Mouse (Mus musculus) bone marrow macrophage, adult 2 months (primary cell): Measurements from ENCODE around the gene Rhbdf2. TPM values are rescaled to one million over a fixed set of nuclear protein-coding genes. Genes with fewer than 3 reads are reported as not detected.

Experiments used
- H3K27ac ChIP-seq: 2 replicates; pipeline ENCODE4 v1.5.1; 2012; ENCODE audit warnings: low read depth, low read length; ENCODE audit not compliant: insufficient read depth
- H3K4me1 ChIP-seq: 2 replicates; pipeline ENCODE4 v1.6.1; 2012; ENCODE audit warnings: low read length; ENCODE audit not compliant: control insufficient read depth, insufficient read depth
- H3K4me3 ChIP-seq: 2 replicates; pipeline ENCODE4 v1.5.1; 2012; ENCODE audit warnings: mild to moderate bottlenecking, low read length, moderate library complexity; ENCODE audit not compliant: insufficient read depth
- CTCF ChIP-seq: IDR thresholded peaks from 2 replicates; pipeline ENCODE4 v1.5.1; 2012; ENCODE audit warnings: low read depth, mild to moderate bottlenecking, low read length, moderate library complexity
- POLR2A ChIP-seq: IDR thresholded peaks from 2 replicates; pipeline ENCODE4 v1.6.1; 2012; ENCODE audit warnings: mild to moderate bottlenecking, low read depth, low read length, borderline replicate concordance
- polyA plus RNA-seq: library from polyadenylated mRNA; stranded (reverse); fragments of >200 nt; gene quantifications from 2 replicates; pipeline ENCODE4 v1.2.4, GENCODE M21; 2012; ENCODE audit not compliant: missing spikeins, insufficient read depth, insufficient read length

Rhbdf2 gene
- polyA plus RNA-seq, 1 experiment = 37.5 TPM

GRCm38 (mm10) chr11:116628712-116629111 lies 1.9 kb upstream of the Rhbdf2 start:
- Histone ChIP-seq H3K27ac (no peak overlapping the region), H3K4me3 (no peak overlapping the region), H3K4me1 (peaks cover 20% of the 10 kb centered on the region)
- TF ChIP-seq CTCF = peak; percentile 44; the same call in 1 of the 2 replicates
- no peak for TF ChIP-seq POLR2A

- peak; percentile 21; the same call in 1 of the 2 replicates for TF ChIP-seq CTCF
- TF ChIP-seq POLR2A = no peak
- H3K4me3 ChIP-seq = no peak overlapping the region
- peaks cover 26% of the 10 kb centered on the region for H3K4me1 ChIP-seq
- H3K27ac ChIP-seq = no peak overlapping the region
Measured at GRCm38 (mm10) chr11:116627072-116628020, 527 bp upstream of the Rhbdf2 start.

GRCm38 (mm10) chr11:116625081-116626000 lies 1.5 kb downstream of the Rhbdf2 start:
- H3K4me3 ChIP-seq = no peak overlapping the region
- peak overlapping the region; percentile 71; the same call in 1 of the 2 replicates for H3K27ac ChIP-seq
- peaks cover 46% of the 10 kb centered on the region for H3K4me1 ChIP-seq

GRCm38 (mm10) chr11:116624131-116624832 lies 2.5 kb downstream of the Rhbdf2 start:
- Histone ChIP-seq H3K27ac (peak overlapping the region; percentile 71), H3K4me3 (peak overlapping the region; percentile 81), H3K4me1 (peaks cover 56% of the 10 kb centered on the region)
- TF ChIP-seq POLR2A (no peak), CTCF (no peak)

More at GRCm38 (mm10) chr11:116625081-116626000, 1.5 kb downstream of the Rhbdf2 start:
- TF ChIP-seq CTCF (peak; percentile 83), POLR2A (no peak)

DNA sequence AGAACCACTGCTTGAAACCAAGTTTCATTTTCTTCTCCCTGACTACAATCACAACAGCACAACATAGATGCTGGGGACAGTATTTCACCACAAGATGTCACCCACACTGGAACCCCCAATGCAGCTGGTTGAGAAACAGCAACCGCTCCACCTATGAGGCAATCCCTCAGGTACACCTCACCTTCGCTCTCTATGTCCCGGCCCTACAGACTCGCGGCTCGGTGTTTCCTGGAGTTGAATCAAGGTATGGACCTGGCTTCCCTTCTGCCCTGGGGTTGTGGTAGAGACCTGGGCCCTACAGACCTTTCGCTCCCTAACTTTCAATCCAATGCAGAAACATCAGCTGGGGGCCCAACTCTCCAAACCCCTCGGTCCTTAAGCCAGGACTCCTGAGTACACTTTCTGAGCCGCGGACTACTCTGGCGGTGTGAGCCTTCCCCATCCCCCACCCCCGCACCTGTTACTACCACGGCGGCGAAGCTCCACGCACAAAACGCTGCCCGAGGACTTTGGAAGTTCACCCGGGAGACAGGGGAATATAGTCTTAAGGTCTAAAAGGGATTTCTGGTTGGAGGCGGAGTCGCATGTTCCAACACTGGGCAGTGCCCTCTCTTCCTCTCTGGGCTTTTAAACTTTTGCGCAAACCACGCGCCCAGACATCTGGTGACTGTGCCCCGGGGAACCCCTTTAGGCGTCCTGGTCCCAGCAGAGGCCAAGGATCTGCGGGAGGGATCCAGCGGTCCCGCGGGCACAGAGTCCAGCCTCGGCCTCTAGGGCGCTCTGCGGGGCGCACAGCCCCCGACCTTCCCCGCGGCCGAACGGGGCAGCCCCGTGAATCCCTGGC lies 3.3 kb downstream of the Rhbdf2 start:
- Histone ChIP-seq H3K27ac (peak overlapping the region; percentile 56), H3K4me1 (peaks cover 62% of the 10 kb centered on the region), H3K4me3 (peak overlapping the region; percentile 81)
- TF ChIP-seq CTCF = no peak
- TF ChIP-seq POLR2A = 0 out of 2 replicates have a peak, but pooled peaks have one; percentile 65

GRCm38 (mm10) chr11:116621258-116621704 lies 5.5 kb downstream of the Rhbdf2 start:
- H3K4me3 ChIP-seq = peak overlapping the region; percentile 6
- H3K4me1 ChIP-seq = peaks cover 75% of the 10 kb centered on the region
- peak overlapping the region; percentile 23 for H3K27ac ChIP-seq
- no peak for TF ChIP-seq POLR2A
- TF ChIP-seq CTCF = no peak

DNA sequence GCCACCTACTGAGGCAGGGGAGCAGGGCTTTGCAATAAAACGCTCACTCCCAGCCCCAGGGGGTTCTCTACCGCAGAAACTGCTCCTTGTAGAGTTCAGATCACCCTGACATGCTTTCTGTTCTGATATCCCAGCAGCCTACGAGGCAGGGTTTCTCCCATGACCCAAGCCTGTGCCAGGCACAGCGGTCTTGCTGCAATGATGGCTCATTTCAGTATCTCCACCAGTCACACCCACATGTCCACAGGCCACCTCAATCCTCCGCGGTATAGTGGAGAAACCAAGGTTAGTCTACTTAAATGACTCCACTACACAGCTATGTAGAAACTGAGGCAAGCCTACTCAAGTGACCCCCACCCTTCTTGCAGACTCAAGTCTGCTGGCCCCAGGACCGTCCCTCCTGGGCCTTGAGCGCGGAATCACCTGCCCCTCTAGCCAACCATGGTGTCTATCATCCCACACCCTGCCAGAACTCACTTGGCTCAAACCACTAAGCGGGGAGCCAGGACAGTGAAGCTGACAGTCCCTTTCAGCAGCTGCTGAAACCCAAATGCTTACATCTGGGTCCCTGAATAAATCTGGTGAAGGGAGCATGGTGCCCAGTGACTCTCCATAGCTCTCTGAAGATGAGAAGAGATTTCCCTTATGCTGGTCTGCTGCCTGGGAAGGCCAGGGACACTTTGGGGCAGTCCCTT lies 6.1 kb downstream of the Rhbdf2 start:
- H3K4me3 ChIP-seq = peak overlapping the region; percentile 6
- TF ChIP-seq CTCF = no peak
- no peak for TF ChIP-seq POLR2A
- peak overlapping the region; percentile 23 for H3K27ac ChIP-seq
- H3K4me1 ChIP-seq = peaks cover 77% of the 10 kb centered on the region

- TF ChIP-seq CTCF (no peak), POLR2A (no peak)
- no peak overlapping the region for H3K4me3 ChIP-seq
- H3K27ac ChIP-seq = no peak overlapping the region
- peaks cover 78% of the 10 kb centered on the region for H3K4me1 ChIP-seq
Measured at GRCm38 (mm10) chr11:116620073-116620472, 6.7 kb downstream of the Rhbdf2 start.
